In the genomic region with DNA sequence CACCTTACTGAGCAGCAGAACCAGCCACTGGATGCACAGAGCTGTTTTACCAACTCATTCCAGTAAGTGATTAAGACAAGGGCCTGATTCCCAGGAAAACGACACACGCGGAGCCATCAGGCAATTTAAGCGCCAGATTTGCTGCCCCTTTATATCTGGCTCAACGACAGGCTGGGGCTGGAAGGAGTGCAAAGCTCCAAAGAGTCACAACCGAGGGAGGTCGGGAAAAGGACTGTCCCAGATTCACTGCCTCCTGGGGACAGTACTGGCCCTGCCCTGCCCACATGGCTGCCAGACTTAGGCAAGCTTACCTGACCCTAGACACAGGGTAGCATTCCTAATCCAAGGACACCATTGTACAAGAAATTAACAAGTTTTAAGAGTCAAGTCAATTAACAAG, we compare ENCODE assay signal across 20 mouse cellular contexts.
DNase-seq lines count a peak whose midpoint lies in the region; ATAC-seq lines count a peak whose summit lies in the region.
"Had no signal": no experiment of that assay in that cellular context is flagged by ENCODE, and none has a peak within 500 bp of the region (broad histone marks: within the 10 kb centered on the region; RNA-seq: fewer than 3 reads in every experiment).

No protein-coding gene starts in this region.

- ATAC-seq in megakaryocyte, adult 5-6 weeks (ENCODE audit: poor library complexity, severe bottlenecking): no peak
- ATAC-seq in forebrain, embryonic 14.5 days: no peak
- ATAC-seq: forebrain, embryonic 16.5 days; liver, embryonic 12.5 days had no signal

- peaks cover 80% of the 10 kb centered on the region for H3K36me3 ChIP-seq in megakaryocyte, embryonic 14.5 days (replicated peaks; ENCODE audit: low read length)
- H3K36me3 ChIP-seq in forebrain, embryonic 14.5 days (ENCODE audit: control insufficient read depth, insufficient read depth, low read length): no peaks in the 10 kb centered on the region
- H3K36me3 ChIP-seq: hindbrain, embryonic 12.5 days; limb, embryonic 12.5 days; liver, embryonic 12.5 days; midbrain, embryonic 10.5 days had no signal

- peak; percentile 81 for DNase-seq in heart, adult 11 months
- DNase-seq in heart, adult 8-10 months (ENCODE audit: low spot score): no peak
- DNase-seq in cerebellum, adult 9-11 months: peak; percentile 42
- peak; percentile 53 for DNase-seq in retina, postnatal 1 day
- no peak for DNase-seq in forebrain, embryonic 14.5 days (ENCODE audit: low spot score)
- DNase-seq: adrenal gland, postnatal 36 days; heart, postnatal 10 days; kidney, adult 8-10 months; kidney, postnatal 25 days; lung, embryonic 14.5 days; lung, postnatal 36 days; right cerebral cortex, adult 18-20 months had no signal

- no peaks in the 10 kb centered on the region for H3K9me3 ChIP-seq in megakaryocyte, embryonic 14.5 days
- no peaks in the 10 kb centered on the region for H3K9me3 ChIP-seq in forebrain, embryonic 14.5 days (replicated peaks; ENCODE audit: control insufficient read depth, low read length)
- H3K9me3 ChIP-seq: hindbrain, embryonic 12.5 days; limb, embryonic 12.5 days; liver, embryonic 12.5 days; midbrain, embryonic 10.5 days had no signal

- H3K27me3 ChIP-seq in megakaryocyte, embryonic 14.5 days (replicated peaks): no peaks in the 10 kb centered on the region
- no peaks in the 10 kb centered on the region for H3K27me3 ChIP-seq in forebrain, embryonic 14.5 days (replicated peaks; ENCODE audit: control insufficient read depth, insufficient read depth, low read length)
- H3K27me3 ChIP-seq: CH12.LX; limb, embryonic 12.5 days; liver, embryonic 12.5 days had no signal

- 45% methylated on average over 7 of the region's 7 CpGs for WGBS in forebrain, embryonic 14.5 days

- H3K4me1 ChIP-seq in megakaryocyte, embryonic 14.5 days: peaks cover 100% of the 10 kb centered on the region
- H3K4me1 ChIP-seq in forebrain, embryonic 14.5 days (ENCODE audit: control insufficient read depth, insufficient read depth, low read length): peaks cover 15% of the 10 kb centered on the region

- H3K4me2 ChIP-seq in forebrain, embryonic 14.5 days (ENCODE audit: low read length): no peak overlapping the region
- H3K4me2 ChIP-seq: hindbrain, embryonic 12.5 days; limb, embryonic 12.5 days; liver, embryonic 12.5 days; lung, embryonic 14.5 days had no signal

- peak overlapping the region; percentile 47 for H3K4me3 ChIP-seq in megakaryocyte, embryonic 14.5 days (replicated peaks)
- no peak overlapping the region for H3K4me3 ChIP-seq in forebrain, embryonic 14.5 days (ENCODE audit: low read depth, low read length)
- H3K4me3 ChIP-seq: hindbrain, embryonic 12.5 days; limb, embryonic 12.5 days; liver, embryonic 12.5 days; midbrain, embryonic 10.5 days had no signal

- no peak overlapping the region for H3K9ac ChIP-seq in forebrain, embryonic 14.5 days (ENCODE audit: low read length)
- H3K9ac ChIP-seq: hindbrain, embryonic 12.5 days; limb, embryonic 12.5 days; liver, embryonic 12.5 days; lung, embryonic 14.5 days had no signal

- no peak overlapping the region for H3K27ac ChIP-seq in forebrain, embryonic 14.5 days (ENCODE audit: low read depth, low read length)
- H3K27ac ChIP-seq: hindbrain, embryonic 12.5 days; limb, embryonic 12.5 days; liver, embryonic 12.5 days; midbrain, embryonic 10.5 days had no signal

Comparison
In these comparisons a context has a peak if more than half of its experiments do, and no peak if none do; other contexts are left out.
1. DNase-seq: peak in heart, adult 11 months (single experiment), cerebellum, adult 9-11 months (single experiment) and retina, postnatal 1 day (single experiment); none in heart, adult 8-10 months (single experiment) and forebrain, embryonic 14.5 days (single experiment).